Mouse (Mus musculus) mammary gland, adult 2 months (tissue): ENCODE data around the gene Nfe2l1. TPM values are rescaled to one million over a fixed set of nuclear protein-coding genes. Genes with fewer than 3 reads are reported as not detected.

ENCODE experiments used
- polyA plus RNA-seq: library from polyadenylated mRNA; depleted of rRNA; stranded (reverse); fragments of >200 nt; gene quantifications from 2 replicates; pipeline ENCODE4 v1.2.3, GENCODE M21; 2012; ENCODE audit warnings: low replicate concordance; rRNA removed

The Nfe2l1 gene
- 270 and 474 TPM in 2 replicates for polyA plus RNA-seq

DNA sequence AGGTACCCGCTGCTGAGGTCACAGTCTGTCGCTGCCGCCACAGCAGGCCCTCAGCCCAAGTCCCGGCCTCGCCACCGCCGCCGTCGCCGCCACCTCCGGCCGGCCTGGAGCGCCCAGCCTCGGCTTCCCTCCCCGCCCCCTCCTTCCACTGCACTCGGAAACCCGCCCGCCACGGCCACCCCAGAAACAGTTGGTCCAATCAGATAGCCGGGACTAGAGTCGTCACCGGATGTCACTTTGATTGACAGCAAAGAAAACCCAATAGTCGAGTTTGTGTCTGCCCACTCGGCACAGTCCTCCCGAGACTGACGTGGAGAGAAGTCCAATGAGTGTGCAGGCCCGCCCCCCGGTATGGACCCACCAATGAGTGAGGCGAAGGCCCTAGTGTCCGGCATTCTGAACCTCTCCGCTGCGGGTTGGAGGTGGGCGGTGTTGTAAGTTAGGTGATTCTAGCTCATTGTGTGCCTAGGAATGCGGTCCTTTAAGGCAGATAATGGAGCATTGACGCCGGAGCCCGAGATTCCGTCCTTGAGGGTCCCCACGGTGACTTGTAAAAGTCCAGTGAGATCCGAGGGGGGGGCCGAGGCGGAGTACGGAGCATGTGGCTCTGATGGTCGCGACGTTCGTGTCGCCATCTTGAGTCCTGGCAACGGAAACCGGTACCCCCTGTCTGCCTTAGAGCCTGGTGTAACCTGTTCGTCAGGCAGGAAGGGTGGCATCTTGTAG is at the start of gene Nfe2l1:
Nfe2l1 (minus strand) TSS at position 156 of the 726 bp plus-strand sequence.

DNA sequence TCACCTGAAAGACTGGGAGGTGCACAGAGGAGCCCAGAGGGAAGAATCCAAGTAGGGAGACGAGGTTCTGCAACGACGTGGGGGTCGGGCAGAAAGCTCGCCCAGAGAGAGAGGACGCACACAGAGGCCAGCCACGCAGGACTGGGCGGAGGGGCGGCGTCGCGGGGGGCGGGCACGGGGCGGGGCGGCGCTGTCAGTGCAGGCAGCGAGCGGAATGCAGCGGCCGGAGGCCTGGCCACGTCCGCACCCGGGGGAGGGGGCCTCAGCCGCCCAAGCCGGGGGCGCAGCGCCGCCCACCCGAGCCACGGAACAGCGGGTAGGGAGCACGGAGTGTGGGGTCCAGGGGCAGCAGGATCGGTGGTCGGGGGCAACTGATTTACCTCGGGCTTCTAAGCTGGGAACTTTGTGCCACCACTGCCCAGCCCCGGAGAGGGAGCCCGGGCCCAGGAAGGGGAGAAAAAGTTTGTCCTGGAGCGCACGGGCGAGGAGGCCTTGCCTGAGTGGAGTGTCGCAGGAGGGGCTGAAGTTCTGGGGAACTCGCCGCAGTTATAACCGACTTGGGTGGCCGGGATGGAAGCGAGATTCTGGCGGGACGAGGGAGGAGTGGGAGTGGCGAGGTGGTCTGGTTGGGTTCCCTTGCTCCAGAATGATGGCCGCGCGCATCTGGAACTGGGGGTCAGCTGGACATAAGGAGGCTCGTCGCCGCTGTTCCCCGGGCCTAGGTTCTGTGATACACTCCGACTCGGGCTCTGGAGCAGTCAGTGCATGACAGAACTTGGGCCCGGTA is 20.1 kb upstream of the Nfe2l1 start, which contains the start of gene Copz2:
Copz2 (plus strand) TSS at position 190 of the 787 bp plus-strand sequence.

GRCm38 (mm10) chr11:96788871-96789795 is 40.6 kb downstream of the Nfe2l1 start, which contains the start of gene Cbx1:
Cbx1 (plus strand) TSS chr11:96789127.

GRCm38 (mm10) chr11:96776968-96777962 is 52.5 kb downstream of the Nfe2l1 start, which contains the start of gene Snx11:
Snx11 (minus strand) TSS chr11:96777559.

Other genes starting within 250 kb of the Nfe2l1 start
- gene Snx11, start 52.4 kb downstream of the Nfe2l1 start, polyA plus RNA-seq = 20.0 and 22.6 TPM in 2 replicates
- gene Cbx1, start 40.8 kb downstream of the Nfe2l1 start, polyA plus RNA-seq = 15.2 and 23.2 TPM in 2 replicates
- 50.5 and 76.5 TPM in 2 replicates for gene Copz2, start 19.9 kb upstream of the Nfe2l1 start, polyA plus RNA-seq
- gene Cdk5rap3, start 86.5 kb upstream of the Nfe2l1 start, polyA plus RNA-seq = 37.2 and 38.7 TPM in 2 replicates
- 7.6 and 11.5 TPM in 2 replicates for gene Prr15l, start 98.1 kb upstream of the Nfe2l1 start, polyA plus RNA-seq
- gene Pnpo, start 114.0 kb upstream of the Nfe2l1 start, polyA plus RNA-seq = 24.5 and 33.6 TPM in 2 replicates
- gene Sp2, start 153.0 kb upstream of the Nfe2l1 start, polyA plus RNA-seq = 15.6 and 27.4 TPM in 2 replicates
- 1.4 and 2.4 TPM in 2 replicates for gene Sp6, start 183.4 kb upstream of the Nfe2l1 start, polyA plus RNA-seq
- 11.8 and 14.6 TPM in 2 replicates for gene Scrn2, start 200.0 kb upstream of the Nfe2l1 start, polyA plus RNA-seq
- 0.19 and 0.57 TPM in 2 replicates for gene Lrrc46, start 211.4 kb upstream of the Nfe2l1 start, polyA plus RNA-seq
- 110 and 130 TPM in 2 replicates for gene Mrpl10, start 211.6 kb upstream of the Nfe2l1 start, polyA plus RNA-seq
- gene Osbpl7, start 220.7 kb upstream of the Nfe2l1 start, polyA plus RNA-seq = 15.0 and 19.1 TPM in 2 replicates